In the genomic region with DNA sequence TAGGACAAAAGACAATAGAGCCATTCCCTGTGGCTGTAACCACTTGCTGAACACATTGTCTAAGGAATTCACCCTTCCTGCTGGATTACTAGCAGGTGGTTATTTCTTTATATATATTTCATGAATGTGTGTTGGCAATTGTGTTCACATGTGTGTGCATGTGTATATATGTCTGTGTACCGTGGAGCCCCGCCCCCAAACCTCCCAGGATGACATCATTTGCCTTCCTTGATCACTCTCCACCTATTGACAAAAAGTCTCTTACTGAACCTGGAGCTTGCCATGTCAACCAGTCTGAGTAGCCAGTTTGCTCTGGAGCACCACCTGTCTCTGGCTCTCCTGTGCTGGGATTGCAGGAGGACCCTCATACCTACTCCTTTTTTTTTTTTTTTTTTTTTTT, we compare ENCODE assay signal across 26 mouse cellular contexts. TPM values are rescaled to one million over a fixed set of nuclear protein-coding genes. Genes with fewer than 3 reads are reported as not detected.
DNase-seq lines count a peak whose midpoint lies in the region; ATAC-seq lines count a peak whose summit lies in the region.
"Had no signal": no experiment of that assay in that cellular context is flagged by ENCODE, and none has a peak within 500 bp of the region (broad histone marks: within the 10 kb centered on the region; RNA-seq: fewer than 3 reads in every experiment).

No protein-coding gene starts in this region.

- DNase-seq in CD4-positive, CD25-positive, alpha-beta regulatory T cell, adult 2 months (ENCODE audit: low read depth, low spot score): peak; percentile 75
- DNase-seq in 416B (ENCODE audit: low read depth): peak; percentile 15
- peak; percentile 81 for DNase-seq in induced T-regulatory cell, adult 2 months (ENCODE audit: low read depth)
- DNase-seq in thymus, postnatal 10 days (ENCODE audit: low spot score in 2 of 2): peak; percentile 56 to 63
- no peak for DNase-seq in urinary bladder, adult 2 months (ENCODE audit: low spot score)
- DNase-seq in kidney, postnatal 14 days: no peak
- no peak for DNase-seq in right cerebral cortex, postnatal 10 days (ENCODE audit: low spot score in 2 of 2)
- DNase-seq: adrenal gland, postnatal 10 days; cerebellum, adult 8-10 months; cerebellum, postnatal 25 days; heart, adult 11 months; heart, postnatal 36 days; lung, postnatal 36 days; right cerebral cortex, postnatal 14 days had no signal

- ATAC-seq in CD4-positive, CD25-positive, alpha-beta regulatory T cell, adult 4 months: no peak
- ATAC-seq: forebrain, embryonic 14.5 days; intestine, postnatal 0 days had no signal

RNA-seq across cellular contexts. Expression of gene Gm1043, which starts 39.6 kb away (rescaled TPM):
- polyA plus RNA-seq in CD4-positive, CD25-positive, alpha-beta regulatory T cell, adult 4 months (2017; shearing (Covaris generic)): 1 to 10 TPM; 2.4 to 4.2 TPM
- 0.19 and 0.21 TPM in 2 replicates for polyA plus RNA-seq in urinary bladder, adult 2 months (2012; rRNA removed)
- polyA plus RNA-seq: embryonic facial prominence, embryonic 10.5 days; G1E; heart, embryonic 11.5 days; heart, embryonic 16.5 days; kidney, embryonic 14.5 days; limb, embryonic 12.5 days; liver, embryonic 16.5 days; lung, embryonic 16.5 days; myocyte had no signal

RNA-seq across cellular contexts. Expression of gene Wfs1, which starts 56.6 kb away (rescaled TPM):
- 1 to 10 TPM in 1 of 2 experiments, under 1 TPM in 1; 0.81 to 1.7 TPM for polyA plus RNA-seq in CD4-positive, CD25-positive, alpha-beta regulatory T cell, adult 4 months (2017; shearing (Covaris generic))
- polyA plus RNA-seq in urinary bladder, adult 2 months (2012; rRNA removed): 14.2 and 24.8 TPM in 2 replicates

Comparison
In these comparisons a context has a peak if more than half of its experiments do, and no peak if none do; other contexts are left out.
1. DNase-seq: peak in CD4-positive, CD25-positive, alpha-beta regulatory T cell, adult 2 months (single experiment), 416B (single experiment), induced T-regulatory cell, adult 2 months (single experiment) and thymus, postnatal 10 days (2 of 2); none in urinary bladder, adult 2 months (single experiment), kidney, postnatal 14 days (single experiment) and right cerebral cortex, postnatal 10 days (0 of 2).